Mouse (Mus musculus) heart, embryonic 10.5 days (tissue): ENCODE data around the gene A730049H05Rik. TPM values are rescaled to one million over a fixed set of nuclear protein-coding genes. Genes with fewer than 3 reads are reported as not detected.

ENCODE experiments used
- DNase-seq: peaks from one replicate; pipeline ENCODE4 v3.0.0-alpha.2; 2017; ENCODE audit warnings: low spot score
- H3K27ac ChIP-seq: fragments of 300-500 bp; sonication (generic); 2 replicates; pipeline ENCODE4 v1.5.1; 2016; ENCODE audit warnings: mild to moderate bottlenecking
- H3K27me3 ChIP-seq: fragments of 300-500 bp; sonication (generic); 2 replicates; pipeline ENCODE4 v1.6.1; 2016; ENCODE audit warnings: mild to moderate bottlenecking; ENCODE audit not compliant: poor library complexity, insufficient read depth, severe bottlenecking
- H3K36me3 ChIP-seq: fragments of 300-500 bp; sonication (generic); 2 replicates; pipeline ENCODE4 v1.6.1; 2016; ENCODE audit warnings: mild to moderate bottlenecking, moderate library complexity
- H3K4me1 ChIP-seq: fragments of 300-500 bp; sonication (generic); 2 replicates; pipeline ENCODE4 v1.6.1; 2016; ENCODE audit warnings: mild to moderate bottlenecking
- H3K4me3 ChIP-seq: fragments of 300-500 bp; sonication (generic); 2 replicates; pipeline ENCODE4 v1.5.1; 2016; ENCODE audit warnings: mild to moderate bottlenecking, moderate library complexity
- H3K9me3 ChIP-seq: fragments of 300-500 bp; sonication (generic); 2 replicates; pipeline ENCODE4 v1.6.1; 2016; ENCODE audit warnings: mild to moderate bottlenecking, moderate library complexity
- WGBS: fragments of 180-500 bp; shearing (Covaris S2); methylation state at CpG from one replicate; pipeline ENCODE4 v1.1.7; 2016; 5-methylcytosine and 5-hydroxymethylcytosine counted together
- polyA plus RNA-seq: library from polyadenylated mRNA; unstranded; fragments of >200 nt; fragmentation: Nextera tagmentation; extraction: Ambion mirVana; gene quantifications from 2 replicates; pipeline ENCODE4 v1.2.1, GENCODE M21; 2016

A730049H05Rik gene
- polyA plus RNA-seq, 1 experiment from 2014 or later = 0.99 TPM

- WGBS = 26% methylated on average over 2 of the region's 2 CpGs
- Histone ChIP-seq H3K27ac (peak overlapping the region; percentile 29; the same call in 1 of the 2 replicates), H3K27me3 (no peaks in the 10 kb centered on the region), H3K9me3 (no peaks in the 10 kb centered on the region), H3K4me3 (no peak overlapping the region), H3K36me3 (no peaks in the 10 kb centered on the region), H3K4me1 (peaks cover 22% of the 10 kb centered on the region; the same call in 1 of the 2 replicates)
- no peak for DNase-seq
Observed at GRCm38 (mm10) chr6:92842000-92842399, 25.7 kb downstream of the A730049H05Rik start.

- Histone ChIP-seq H3K27me3 (no peaks in the 10 kb centered on the region), H3K36me3 (peaks cover 8% of the 10 kb centered on the region; the same call in 1 of the 2 replicates), H3K4me1 (peaks cover 30% of the 10 kb centered on the region), H3K9me3 (no peaks in the 10 kb centered on the region), H3K27ac (no peak overlapping the region), H3K4me3 (no peak overlapping the region)
- DNase-seq = no peak
- WGBS = 91% methylated on average over 2 of the region's 2 CpGs
Observed at GRCm38 (mm10) chr6:92843474-92843873, 27.2 kb downstream of the A730049H05Rik start.

- Histone ChIP-seq H3K27ac (peak overlapping the region; percentile 67), H3K36me3 (peaks cover 17% of the 10 kb centered on the region), H3K4me3 (no peak overlapping the region), H3K27me3 (no peaks in the 10 kb centered on the region), H3K4me1 (peaks cover 39% of the 10 kb centered on the region), H3K9me3 (no peaks in the 10 kb centered on the region)
- DNase-seq = peak; percentile 78
- WGBS = 70% methylated on average over 8 of the region's 8 CpGs
Observed at GRCm38 (mm10) chr6:92845898-92846297, 29.6 kb downstream of the A730049H05Rik start.

- peaks cover 43% of the 10 kb centered on the region for H3K4me1 ChIP-seq
- H3K27ac ChIP-seq = peak overlapping the region; percentile 70; the same call in 1 of the 2 replicates
- H3K27me3 ChIP-seq = no peaks in the 10 kb centered on the region
- no peak overlapping the region for H3K4me3 ChIP-seq
- H3K36me3 ChIP-seq = peaks cover 17% of the 10 kb centered on the region
- no peaks in the 10 kb centered on the region for H3K9me3 ChIP-seq
- DNase-seq = no peak
- 45% methylated on average over 4 of the region's 4 CpGs for WGBS
Observed at GRCm38 (mm10) chr6:92846614-92847013, 30.3 kb downstream of the A730049H05Rik start.

- DNase-seq = no peak
- no peak overlapping the region; the same call in 1 of the 2 replicates for H3K27ac ChIP-seq
- peaks cover 40% of the 10 kb centered on the region for H3K4me1 ChIP-seq
- no peaks in the 10 kb centered on the region for H3K9me3 ChIP-seq
- H3K36me3 ChIP-seq = peaks cover 33% of the 10 kb centered on the region
- H3K27me3 ChIP-seq = no peaks in the 10 kb centered on the region
- 88% methylated on average over 9 of the region's 9 CpGs for whole genome bisulfite sequencing
- H3K4me3 ChIP-seq = no peak overlapping the region
Observed at GRCm38 (mm10) chr6:92849208-92849607, 32.9 kb downstream of the A730049H05Rik start.

DNA sequence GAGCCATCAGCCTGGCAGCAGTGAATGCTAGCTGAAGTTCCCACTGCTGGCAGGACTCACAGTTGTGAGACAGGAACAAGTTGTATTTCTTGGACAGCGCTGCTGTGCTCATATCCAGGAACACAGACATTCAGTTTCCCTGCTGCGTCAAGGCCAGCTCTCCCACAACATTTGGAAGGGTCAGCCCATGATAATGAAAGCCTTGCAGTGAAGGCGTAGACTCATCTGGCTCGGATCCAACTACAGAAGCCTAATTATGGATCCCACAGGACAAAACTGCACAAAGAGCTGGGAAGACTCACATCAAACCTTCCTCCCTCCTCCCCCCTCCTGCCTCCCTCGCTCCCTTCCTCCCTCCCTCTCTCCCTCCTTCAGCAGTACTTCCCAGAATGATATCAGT lies 34.0 kb downstream of the A730049H05Rik start:
- no peak overlapping the region for H3K4me3 ChIP-seq
- peak; percentile 82 for DNase-seq
- peaks cover 46% of the 10 kb centered on the region for H3K4me1 ChIP-seq
- peak overlapping the region; percentile 74; the same call in 1 of the 2 replicates for H3K27ac ChIP-seq
- WGBS = 23% methylated on average over 5 of the region's 5 CpGs
- peaks cover 36% of the 10 kb centered on the region for H3K36me3 ChIP-seq
- H3K27me3 ChIP-seq = no peaks in the 10 kb centered on the region
- no peaks in the 10 kb centered on the region for H3K9me3 ChIP-seq

GRCm38 (mm10) chr6:92854873-92855272 lies 38.6 kb downstream of the A730049H05Rik start:
- peaks cover 46% of the 10 kb centered on the region for H3K36me3 ChIP-seq
- H3K4me1 ChIP-seq = peaks cover 47% of the 10 kb centered on the region
- no peaks in the 10 kb centered on the region for H3K9me3 ChIP-seq
- H3K27ac ChIP-seq = peak overlapping the region; percentile 29; the same call in 1 of the 2 replicates
- no peaks in the 10 kb centered on the region for H3K27me3 ChIP-seq
- 70% methylated on average over 4 of the region's 4 CpGs for WGBS
- H3K4me3 ChIP-seq = no peak overlapping the region
- no peak for DNase-seq

DNA sequence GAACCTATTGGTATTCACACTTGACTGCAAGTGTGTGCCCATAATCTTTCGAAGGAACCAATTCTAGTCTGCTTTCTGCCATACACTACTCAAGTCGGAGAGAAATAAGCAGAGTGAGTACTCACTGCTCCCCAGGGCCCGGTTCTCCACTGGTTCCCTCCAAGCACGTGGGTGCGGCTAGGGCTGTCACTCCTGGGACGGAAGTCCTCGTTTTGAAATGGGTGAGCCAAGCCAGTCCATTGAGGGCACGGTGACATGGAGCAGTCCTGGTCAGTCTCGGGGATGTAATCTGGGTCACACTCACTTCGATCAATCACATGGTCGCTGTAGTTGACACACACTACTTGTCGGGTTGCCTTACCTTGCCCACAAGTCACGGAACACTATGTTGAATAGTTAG lies 41.5 kb downstream of the A730049H05Rik start:
- Histone ChIP-seq H3K9me3 (no peaks in the 10 kb centered on the region), H3K36me3 (peaks cover 41% of the 10 kb centered on the region), H3K4me1 (peaks cover 48% of the 10 kb centered on the region), H3K4me3 (no peak overlapping the region), H3K27me3 (no peaks in the 10 kb centered on the region), H3K27ac (no peak overlapping the region)
- no peak for DNase-seq
- WGBS = 87% methylated on average over 13 of the region's 13 CpGs

- Histone ChIP-seq H3K27ac (no peak overlapping the region), H3K36me3 (peaks cover 36% of the 10 kb centered on the region), H3K9me3 (no peaks in the 10 kb centered on the region), H3K27me3 (no peaks in the 10 kb centered on the region), H3K4me1 (peaks cover 52% of the 10 kb centered on the region), H3K4me3 (no peak overlapping the region)
- DNase-seq = no peak
- 82% methylated on average over 12 of the region's 12 CpGs for WGBS
Observed at GRCm38 (mm10) chr6:92858721-92859510, 42.6 kb downstream of the A730049H05Rik start.

DNA sequence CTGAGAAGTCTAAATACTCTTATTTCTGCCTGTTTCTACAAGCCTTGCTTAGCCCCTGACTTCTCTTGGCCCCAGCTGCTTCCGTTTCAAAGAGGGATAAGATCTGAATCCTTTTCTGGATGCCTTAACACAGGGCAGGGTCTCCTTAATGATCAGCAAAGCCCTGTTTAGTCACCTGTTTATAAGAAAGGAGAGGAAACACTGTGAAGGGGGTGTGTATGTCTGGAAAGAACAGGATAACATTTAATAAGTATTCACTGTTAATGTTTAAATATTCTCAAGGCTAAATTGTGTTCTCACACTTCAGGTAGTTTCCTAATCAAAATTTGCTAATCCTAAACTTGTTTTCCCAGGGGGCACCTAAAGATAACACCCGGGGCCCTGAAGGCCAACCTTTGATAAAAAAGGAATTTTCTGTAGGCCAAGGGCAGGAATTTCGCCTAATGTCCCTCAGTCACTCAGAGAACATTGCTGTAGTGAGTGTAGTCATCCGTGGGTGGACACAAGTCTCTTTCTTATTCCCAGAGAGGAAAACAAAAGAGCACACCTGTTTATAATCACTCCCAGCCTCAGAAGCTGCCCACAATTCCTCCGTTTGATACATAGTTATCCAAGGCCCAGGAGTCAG lies 44.1 kb downstream of the A730049H05Rik start:
- Histone ChIP-seq H3K4me1 (peaks cover 38% of the 10 kb centered on the region), H3K9me3 (no peaks in the 10 kb centered on the region), H3K27ac (peak overlapping the region; percentile 23; the same call in 1 of the 2 replicates), H3K27me3 (no peaks in the 10 kb centered on the region), H3K36me3 (peaks cover 36% of the 10 kb centered on the region), H3K4me3 (no peak overlapping the region)
- DNase-seq = no peak
- 35% methylated on average over 5 of the region's 5 CpGs for WGBS

DNA sequence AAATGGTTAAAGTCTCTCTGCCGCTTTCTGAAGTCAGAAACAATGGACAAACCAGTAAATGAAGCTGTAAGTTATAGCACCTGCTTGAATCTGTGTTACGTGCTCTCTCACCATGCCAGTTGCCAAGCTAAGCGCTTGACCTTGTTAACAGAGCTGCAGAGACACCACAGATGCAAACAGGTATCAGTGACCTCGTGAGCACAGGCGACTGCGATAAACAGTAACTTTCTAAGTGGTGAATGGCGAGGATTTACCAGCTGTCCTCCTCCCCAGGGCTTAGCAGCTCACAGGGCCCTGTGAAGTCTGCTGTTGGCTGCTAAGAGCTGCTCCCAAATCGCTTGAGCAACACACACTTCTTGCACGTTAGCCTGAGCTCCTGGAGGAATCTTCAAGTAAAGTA lies 46.3 kb downstream of the A730049H05Rik start:
- H3K4me1 ChIP-seq = peaks cover 30% of the 10 kb centered on the region
- peaks cover 32% of the 10 kb centered on the region for H3K36me3 ChIP-seq
- no peaks in the 10 kb centered on the region for H3K9me3 ChIP-seq
- 48% methylated on average over 9 of the region's 9 CpGs for WGBS
- no peak overlapping the region for H3K4me3 ChIP-seq
- DNase-seq = no peak
- H3K27me3 ChIP-seq = no peaks in the 10 kb centered on the region
- peak overlapping the region; percentile 70; the same call in 1 of the 2 replicates for H3K27ac ChIP-seq

DNA sequence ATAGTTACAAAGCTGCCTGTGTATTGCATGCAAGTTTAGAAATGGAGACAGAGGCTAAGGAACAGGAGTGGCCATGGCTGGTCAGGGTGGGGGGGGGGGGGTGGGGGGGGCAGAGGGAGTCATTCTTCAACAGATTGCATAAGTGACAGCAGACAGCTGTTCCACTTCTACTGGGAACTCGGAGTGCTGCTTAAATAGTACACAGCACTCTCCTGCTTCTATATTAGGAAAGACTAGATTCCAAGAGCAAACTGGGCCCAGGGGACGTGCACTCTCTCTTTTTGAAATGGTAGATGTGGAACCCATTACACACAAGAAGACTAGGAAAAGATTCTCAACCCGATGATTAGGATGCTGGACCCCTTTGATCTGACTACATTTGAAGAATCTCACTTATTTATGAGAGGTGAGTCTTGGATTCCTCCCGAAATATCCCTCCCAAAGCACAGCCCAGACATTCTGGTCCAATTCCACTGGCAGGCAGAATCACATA lies 52.9 kb downstream of the A730049H05Rik start, which contains the start of gene Gm15737:
TSS of gene Gm15737 (plus strand) at position 269 of the 493 bp plus-strand sequence.
- Histone ChIP-seq H3K4me1 (peaks cover 25% of the 10 kb centered on the region), H3K9me3 (no peaks in the 10 kb centered on the region), H3K27ac (peak within 1 kb of the TSS; percentile 93), H3K4me3 (peak within 1 kb of the TSS; percentile 25), H3K27me3 (no peaks in the 10 kb centered on the region), H3K36me3 (peaks cover 30% of the 10 kb centered on the region)
- DNase-seq = peak; percentile 81
- 22% methylated on average over 4 of the region's 4 CpGs for WGBS
